Comparison of ENCODE assay signal across 8 mouse cellular contexts in the genomic region with DNA sequence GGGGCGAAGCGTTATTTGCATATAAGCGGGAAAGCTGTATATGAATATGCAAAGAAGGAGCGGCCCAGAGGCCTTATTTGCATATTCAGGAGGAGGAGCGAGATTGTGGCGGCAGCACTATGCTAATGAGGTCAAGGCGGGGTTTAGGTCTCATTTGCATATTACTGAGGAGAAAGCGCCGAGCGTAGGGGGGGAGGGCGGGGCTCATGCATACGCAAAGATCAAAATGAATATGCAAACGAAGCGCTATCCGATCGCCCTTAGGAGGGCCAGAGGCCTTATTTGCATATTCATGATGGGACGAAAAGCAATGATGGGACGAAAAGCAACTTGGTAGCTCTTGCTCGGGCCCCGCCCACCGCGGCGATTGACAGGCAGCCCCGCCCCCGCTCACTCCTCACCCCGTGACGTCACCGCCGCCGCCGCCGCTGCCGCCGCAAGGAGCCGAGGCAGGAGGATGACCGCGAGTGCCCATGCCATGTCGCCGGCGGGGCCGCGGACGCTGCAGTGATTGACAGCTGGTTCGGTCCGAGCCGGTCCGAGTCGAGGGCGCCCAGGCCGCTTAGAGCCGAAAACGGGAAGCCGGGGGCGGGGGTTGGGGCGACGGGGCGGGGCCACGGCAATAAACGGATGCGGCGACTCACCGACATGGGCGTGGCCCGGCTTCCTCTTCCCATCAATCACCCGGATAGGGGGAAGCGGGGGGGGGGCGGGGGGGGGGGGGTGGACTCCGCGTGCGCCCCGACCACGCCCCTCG. TPM values are rescaled to one million over a fixed set of nuclear protein-coding genes. Genes with fewer than 3 reads are reported as not detected.
A peak's percentile ranks its signal among the peaks of the same experiment; 100 is the strongest.
DNase-seq lines count a peak whose midpoint lies in the region; ATAC-seq and TF ChIP-seq lines count a peak whose summit lies in the region.

A gene (minus strand): TSS at position 590 of the 757 bp plus-strand sequence.

- WGBS in forebrain, embryonic 16.5 days, result under 1% methylated on average over 58 of the region's 73 CpGs
- under 1% methylated on average over 39 of the region's 73 CpGs for WGBS in lung, embryonic 14.5 days
- under 1% methylated on average over 52 of the region's 73 CpGs for WGBS in olfactory bulb, adult 2 months
- under 1% methylated on average over 71 of the region's 73 CpGs for WGBS in thymus, adult 2 months

- peak; percentile 52 for ATAC-seq in G1E (ENCODE audit: extremely low read depth, insufficient number of reproducible peaks, low FRiP score, poor library complexity, severe bottlenecking)
- ATAC-seq in forebrain, embryonic 16.5 days, result peak; percentile 62
- ATAC-seq in lung, embryonic 14.5 days (ENCODE audit: insufficient read depth), result peak; percentile 76

- peak within 1 kb of the TSS; percentile 99 for H3K27ac ChIP-seq in forebrain, embryonic 16.5 days (ENCODE audit: low read length)
- peak within 1 kb of the TSS; percentile 98 for H3K27ac ChIP-seq in layer of hippocampus, adult 2 months
- H3K27ac ChIP-seq in lung, embryonic 14.5 days (ENCODE audit: low read depth), result peak within 1 kb of the TSS; percentile 94
- peak within 1 kb of the TSS; percentile 95 for H3K27ac ChIP-seq in olfactory bulb, adult 2 months (ENCODE audit: insufficient read depth, low read depth, low read length)
- peak within 1 kb of the TSS; percentile 54 for H3K27ac ChIP-seq in thymus, adult 2 months (ENCODE audit: control insufficient read depth, insufficient read depth, low read length)

- peaks cover 31% of the 10 kb centered on the region for H3K36me3 ChIP-seq in G1E (replicated peaks)
- H3K36me3 ChIP-seq in forebrain, embryonic 16.5 days (ENCODE audit: control insufficient read depth, insufficient read depth), result peaks cover 11% of the 10 kb centered on the region; the same call in 1 of the 2 replicates
- H3K36me3 ChIP-seq in lung, embryonic 14.5 days (ENCODE audit: insufficient read depth), result 0 out of 2 replicates have a peak, but pooled peaks cover 4% of the 10 kb centered on the region
- H3K36me3 ChIP-seq in thymus, adult 2 months (ENCODE audit: control insufficient read depth, insufficient read depth, low read length), result no peaks in the 10 kb centered on the region

- H3K4me3 ChIP-seq in G1E (ENCODE audit: low read depth, low read length), result peak within 1 kb of the TSS; percentile 75
- peak within 1 kb of the TSS; percentile 81 for H3K4me3 ChIP-seq in forebrain, embryonic 16.5 days (replicated peaks; ENCODE audit: low read length)
- peak within 1 kb of the TSS; percentile 71 for H3K4me3 ChIP-seq in layer of hippocampus, adult 2 months
- peak within 1 kb of the TSS; percentile 59 for H3K4me3 ChIP-seq in lung, embryonic 14.5 days (ENCODE audit: low read depth, low read length)
- peak within 1 kb of the TSS; percentile 80 for H3K4me3 ChIP-seq in olfactory bulb, adult 2 months (ENCODE audit: insufficient read depth, low read depth, low read length)
- peak within 1 kb of the TSS; percentile 66 for H3K4me3 ChIP-seq in thymus, adult 2 months (ENCODE audit: control insufficient read depth, insufficient read depth, low read length)

- H3K9ac ChIP-seq in forebrain, embryonic 16.5 days (replicated peaks; ENCODE audit: low read depth, low read length), result peak within 1 kb of the TSS; percentile 82
- peak within 1 kb of the TSS; percentile 52 for H3K9ac ChIP-seq in lung, embryonic 14.5 days

- intact Hi-C loops in heart, postnatal 36 days (cut with DNase I), result loop anchor here (10.0 kb wide), 1 partner anchor 576 kb away; a partner anchor contains a TSS

- TF ChIP-seq CTCF in G1E (IDR thresholded peaks at IDR 0.05; ENCODE audit: low read depth, low read length), result no peak
- no peak for TF ChIP-seq CTCF in layer of hippocampus, adult 2 months (conservative IDR thresholded peaks at IDR 0.05)
- no peak for TF ChIP-seq CTCF in lung, embryonic 14.5 days (IDR thresholded peaks at IDR 0.05; ENCODE audit: low read depth)
- no peak for TF ChIP-seq CTCF in olfactory bulb, adult 2 months (IDR thresholded peaks at IDR 0.05; ENCODE audit: insufficient read depth, low read depth, low read length)
- TF ChIP-seq CTCF in thymus, adult 2 months (IDR thresholded peaks at IDR 0.05; ENCODE audit: borderline replicate concordance, control insufficient read depth, extremely low read depth, insufficient read depth, low read length, poor library complexity), result no peak

- H3K4me1 ChIP-seq in G1E (ENCODE audit: insufficient read depth, low read depth, low read length), result peaks cover 10% of the 10 kb centered on the region
- no peaks in the 10 kb centered on the region for H3K4me1 ChIP-seq in forebrain, embryonic 16.5 days (replicated peaks; ENCODE audit: control insufficient read depth, insufficient read depth, low read length)
- H3K4me1 ChIP-seq in lung, embryonic 14.5 days (ENCODE audit: insufficient read depth), result no peaks in the 10 kb centered on the region
- H3K4me1 ChIP-seq in olfactory bulb, adult 2 months (ENCODE audit: control insufficient read depth, insufficient read depth, low read length), result peaks cover 3% of the 10 kb centered on the region
- H3K4me1 ChIP-seq in thymus, adult 2 months (replicated peaks; ENCODE audit: control insufficient read depth, insufficient read depth, low read length), result peaks cover 5% of the 10 kb centered on the region; the same call in 1 of the 2 replicates

- H3K9me3 ChIP-seq in G1E (replicated peaks), result peaks cover 33% of the 10 kb centered on the region
- H3K9me3 ChIP-seq in forebrain, embryonic 16.5 days (ENCODE audit: control insufficient read depth, low read length), result peaks cover 25% of the 10 kb centered on the region
- H3K9me3 ChIP-seq in lung, embryonic 14.5 days (ENCODE audit: low read depth, low read length), result peaks cover 25% of the 10 kb centered on the region

- H3K27me3 ChIP-seq in G1E (ENCODE audit: insufficient read depth, low read length), result no peaks in the 10 kb centered on the region; the same call in 1 of the 2 replicates
- no peaks in the 10 kb centered on the region for H3K27me3 ChIP-seq in forebrain, embryonic 16.5 days (replicated peaks; ENCODE audit: control insufficient read depth, insufficient read depth, low read length)
- H3K27me3 ChIP-seq in lung, embryonic 14.5 days (ENCODE audit: insufficient read depth, low read length), result no peaks in the 10 kb centered on the region
- H3K27me3 ChIP-seq in thymus, adult 2 months (ENCODE audit: control insufficient read depth, insufficient read depth, low read length), result no peaks in the 10 kb centered on the region

- DNase-seq in G1E (ENCODE audit: low spot score), result peak; percentile 77
- DNase-seq in cerebellum, adult 18-20 months, result peak; percentile 95 to 98
- peak; percentile 88 to 89 for DNase-seq in heart, postnatal 36 days
- peak; percentile 91 to 92 for DNase-seq in layer of hippocampus, adult 2 months (ENCODE audit: low spot score in 2 of 2)
- DNase-seq in lung, embryonic 14.5 days, result peak; percentile 95
- DNase-seq in thymus, adult 2 months, result peak; percentile 88

- no peak for TF ChIP-seq POLR2A in olfactory bulb, adult 2 months (IDR thresholded peaks at IDR 0.05; ENCODE audit: insufficient read depth, low read depth, low read length)
- no peak for TF ChIP-seq POLR2A in thymus, adult 2 months (IDR thresholded peaks at IDR 0.05; ENCODE audit: control insufficient read depth, extremely low read depth, insufficient read depth, low read length, poor library complexity)

- peak within 1 kb of the TSS; percentile 51 for H3K4me2 ChIP-seq in forebrain, embryonic 16.5 days (ENCODE audit: low read length)
- H3K4me2 ChIP-seq in lung, embryonic 14.5 days, result peak within 1 kb of the TSS; percentile 58

RNA-seq across cellular contexts. Expression of the gene that starts here (rescaled TPM):
- 3.2 and 4.2 TPM in 2 replicates for total RNA-seq in G1E (2014; fragmentation: Nextera tagmentation)
- 4.0 and 6.2 TPM in 2 replicates for total RNA-seq in G1E (2017)
- polyA plus RNA-seq in G1E (2012), result 37.4 and 52.7 TPM in 2 replicates
- polyA plus RNA-seq in forebrain, embryonic 16.5 days (2015; fragmentation: Nextera tagmentation; extraction: Ambion mirVana), result 10.9 and 11.4 TPM in 2 replicates
- 1 to 10 TPM; 5.6 to 7.3 TPM for total RNA-seq in heart, postnatal 36 days (2021)
- 10 to 100 TPM; 24.3 to 26.5 TPM for total RNA-seq in layer of hippocampus, adult 2 months (2021)
- polyA plus RNA-seq in lung, embryonic 14.5 days (2014; fragmentation: Nextera tagmentation; extraction: Ambion mirVana), result 10.7 and 10.9 TPM in 2 replicates
- polyA plus RNA-seq in olfactory bulb, adult 2 months (2012; ENCODE audit: insufficient read depth, insufficient read length, low replicate concordance, missing spikeins), result not detected in 2 replicates
- 54.4 and 57.9 TPM in 2 replicates for polyA plus RNA-seq in thymus, adult 2 months (2012; rRNA removed)

Comparison
In these comparisons a context has a peak if more than half of its experiments do, and no peak if none do; other contexts are left out.
1. Peak in every context shown above with its lines: DNase-seq, ATAC-seq, H3K4me3 ChIP-seq and H3K27ac ChIP-seq.
2. RNA of the gene that starts here (polyA plus RNA-seq): 54.4 to 57.9 TPM in thymus, adult 2 months, 37.4 to 52.7 TPM in G1E, 10.9 to 11.4 TPM in forebrain, embryonic 16.5 days and 10.7 to 10.9 TPM in lung, embryonic 14.5 days; not detected in olfactory bulb, adult 2 months; every median in the first group is over 10 times any median in the second.